Comparison of ENCODE assay signal across 8 mouse cellular contexts in the genomic region with DNA sequence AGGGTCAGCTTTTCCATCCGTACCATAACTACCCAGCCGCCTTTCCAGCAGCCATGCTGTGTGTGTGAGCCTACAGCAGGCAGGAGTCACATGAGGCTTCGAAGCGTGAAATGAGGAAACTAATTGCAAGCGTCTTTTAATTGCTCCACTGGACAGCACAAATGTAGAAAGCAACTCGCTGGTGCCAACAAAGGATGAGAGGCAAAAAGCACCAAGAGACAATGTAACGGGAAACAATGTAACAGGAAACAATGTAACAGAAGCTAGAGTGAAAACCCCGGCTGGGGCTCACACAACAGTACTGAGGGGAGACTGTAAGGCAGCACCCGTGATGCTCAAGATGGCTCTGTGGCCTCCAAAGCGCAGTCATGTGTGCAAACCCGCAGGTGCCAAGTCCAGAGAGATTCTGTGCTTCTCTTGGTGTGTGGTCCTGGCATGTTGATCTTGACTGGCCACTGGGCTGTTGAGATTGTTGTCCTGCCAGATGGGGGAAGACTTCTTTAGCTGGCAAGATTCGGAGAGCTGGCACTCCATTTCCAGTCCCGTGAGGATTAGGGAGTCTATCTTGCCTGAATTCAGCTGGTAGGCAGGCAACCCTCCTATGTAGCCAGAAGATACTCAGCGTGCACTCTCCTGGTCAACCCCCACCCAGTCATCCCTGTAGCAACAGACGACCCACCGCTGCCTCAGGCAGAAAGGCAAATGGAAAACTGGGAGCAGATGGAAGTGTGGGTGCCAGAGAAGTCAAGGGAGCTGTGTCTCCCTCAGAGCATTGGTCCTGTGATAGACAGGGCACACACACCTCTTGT. TPM values are rescaled to one million over a fixed set of nuclear protein-coding genes. Genes with fewer than 3 reads are reported as not detected.
A peak's percentile ranks its signal among the peaks of the same experiment; 100 is the strongest.
DNase-seq lines count a peak whose midpoint lies in the region; ATAC-seq and TF ChIP-seq lines count a peak whose summit lies in the region.

No protein-coding gene starts in this region.

- peaks cover 20% of the 10 kb centered on the region for H3K4me1 ChIP-seq in bone marrow, adult 2 months (ENCODE audit: control insufficient read depth, insufficient read depth, low read length)
- peaks cover 23% of the 10 kb centered on the region for H3K4me1 ChIP-seq in midbrain, embryonic 12.5 days
- H3K4me1 ChIP-seq in liver, postnatal 0 days (ENCODE audit: insufficient read depth): peaks cover 49% of the 10 kb centered on the region

- H3K27me3 ChIP-seq in midbrain, embryonic 12.5 days: no peaks in the 10 kb centered on the region
- H3K27me3 ChIP-seq in liver, postnatal 0 days (ENCODE audit: insufficient read depth, low read length): no peaks in the 10 kb centered on the region

- no peaks in the 10 kb centered on the region for H3K9me3 ChIP-seq in midbrain, embryonic 12.5 days
- H3K9me3 ChIP-seq in liver, postnatal 0 days (ENCODE audit: low read length): no peaks in the 10 kb centered on the region

- peak; percentile 52 for DNase-seq in kidney, adult 11 months
- DNase-seq in kidney, postnatal 14 days: no peak
- DNase-seq in liver, postnatal 0 days: no peak
- DNase-seq in thymus, adult 18-20 months: no peak

- peak overlapping the region; percentile 69 for H3K27ac ChIP-seq in bone marrow, adult 2 months (ENCODE audit: control insufficient read depth, insufficient read depth, low read depth, low read length, poor library complexity)
- 0 out of 2 replicates have a peak overlapping the region, but pooled peaks have one; percentile 15 for H3K27ac ChIP-seq in midbrain, embryonic 12.5 days (replicated peaks)
- H3K27ac ChIP-seq in liver, postnatal 0 days (ENCODE audit: low read depth): no peak overlapping the region

- ATAC-seq in granulocyte monocyte progenitor cell, adult 5-6 weeks (replicated peaks; ENCODE audit: poor library complexity, severe bottlenecking): peak; percentile 31
- no peak for ATAC-seq in midbrain, embryonic 12.5 days (ENCODE audit: low FRiP score, low read depth)
- ATAC-seq in erythroblast, adult 5-6 weeks (replicated peaks; ENCODE audit: low FRiP score, poor library complexity, severe bottlenecking): no peak
- ATAC-seq in liver, postnatal 0 days: no peak

- no peak for TF ChIP-seq POLR2A in bone marrow, adult 2 months (IDR thresholded peaks at IDR 0.05; ENCODE audit: borderline replicate concordance, control insufficient read depth, low read depth, low read length)

- H3K4me2 ChIP-seq in midbrain, embryonic 12.5 days (replicated peaks): no peak overlapping the region
- no peak overlapping the region for H3K4me2 ChIP-seq in liver, postnatal 0 days (ENCODE audit: low read depth, low read length)

- no peak for TF ChIP-seq CTCF in bone marrow, adult 2 months (IDR thresholded peaks at IDR 0.05; ENCODE audit: control insufficient read depth, insufficient read depth, low read length)
- TF ChIP-seq CTCF in liver, postnatal 0 days (IDR thresholded peaks at IDR 0.05; ENCODE audit: low read depth): no peak

- no peaks in the 10 kb centered on the region for H3K36me3 ChIP-seq in midbrain, embryonic 12.5 days
- H3K36me3 ChIP-seq in liver, postnatal 0 days (replicated peaks; ENCODE audit: insufficient read depth, low read length): no peaks in the 10 kb centered on the region; the same call in 1 of the 2 replicates

- whole genome bisulfite sequencing in bone marrow, adult 2 months: 53% methylated on average over 16 of the region's 16 CpGs
- WGBS in midbrain, embryonic 12.5 days: 47% methylated on average over 16 of the region's 16 CpGs
- WGBS in liver, postnatal 0 days (ENCODE audit: insufficient replicate concordance): 72% methylated on average over 16 of the region's 16 CpGs

- H3K9ac ChIP-seq in midbrain, embryonic 12.5 days (replicated peaks): no peak overlapping the region
- H3K9ac ChIP-seq in liver, postnatal 0 days (replicated peaks): no peak overlapping the region

- no peak overlapping the region for H3K4me3 ChIP-seq in bone marrow, adult 2 months (replicated peaks; ENCODE audit: control insufficient read depth, low read depth, low read length)
- H3K4me3 ChIP-seq in midbrain, embryonic 12.5 days: no peak overlapping the region
- no peak overlapping the region for H3K4me3 ChIP-seq in liver, postnatal 0 days (ENCODE audit: low read depth, low read length)

- no peak for TF ChIP-seq EP300 in liver, postnatal 0 days (IDR thresholded peaks at IDR 0.05; ENCODE audit: low read depth)

RNA-seq across cellular contexts. Expression of gene Rassf3, which starts 52.4 kb away (rescaled TPM):
- polyA plus RNA-seq in bone marrow, adult 2 months (2011; ENCODE audit: insufficient read depth, insufficient read length, low replicate concordance, missing spikeins): 18.8 and 41.2 TPM in 2 replicates
- 22.4 and 30.6 TPM in 2 replicates for total RNA-seq in granulocyte monocyte progenitor cell, adult 5-6 weeks (2014; fragmentation: Nextera tagmentation)
- 21.0 and 22.5 TPM in 2 replicates for total RNA-seq in granulocyte monocyte progenitor cell, adult 5-6 weeks (2017)
- 6.7 and 7.8 TPM in 2 replicates for polyA plus RNA-seq in midbrain, embryonic 12.5 days (2016; fragmentation: Nextera tagmentation; extraction: Ambion mirVana)
- total RNA-seq in erythroblast, adult 5-6 weeks (2015; ENCODE audit: low replicate concordance): 11.7 and 12.5 TPM in 2 replicates
- total RNA-seq in erythroblast, adult 5-6 weeks (2017; ENCODE audit: low replicate concordance): 7.8 and 12.7 TPM in 2 replicates
- 16.4 and 16.6 TPM in 2 replicates for polyA plus RNA-seq in liver, postnatal 0 days (2015; fragmentation: Nextera tagmentation; extraction: Ambion mirVana)

RNA-seq across cellular contexts. Expression of gene Gns, which starts 58.9 kb away (rescaled TPM):
- polyA plus RNA-seq in bone marrow, adult 2 months (2011; ENCODE audit: insufficient read depth, insufficient read length, low replicate concordance, missing spikeins): 18.2 and 39.2 TPM in 2 replicates
- total RNA-seq in granulocyte monocyte progenitor cell, adult 5-6 weeks (2014; fragmentation: Nextera tagmentation): 13.6 and 15.6 TPM in 2 replicates
- 7.1 and 9.4 TPM in 2 replicates for total RNA-seq in granulocyte monocyte progenitor cell, adult 5-6 weeks (2017)
- polyA plus RNA-seq in midbrain, embryonic 12.5 days (2016; fragmentation: Nextera tagmentation; extraction: Ambion mirVana): 40.6 and 42.1 TPM in 2 replicates
- total RNA-seq in erythroblast, adult 5-6 weeks (2015; ENCODE audit: low replicate concordance): 9.6 and 15.3 TPM in 2 replicates
- 4.9 and 11.6 TPM in 2 replicates for total RNA-seq in erythroblast, adult 5-6 weeks (2017; ENCODE audit: low replicate concordance)
- 27.7 and 28.9 TPM in 2 replicates for polyA plus RNA-seq in liver, postnatal 0 days (2015; fragmentation: Nextera tagmentation; extraction: Ambion mirVana)
